Mouse (Mus musculus): ENCODE data around the gene Csrp1.

- peak in 1 of 2 experiments; percentile 46; a peak in 1 of 4 replicates for TF ChIP-seq POLR2A (IDR thresholded peaks at IDR 0.05; ENCODE audit: control insufficient read depth in 1 of 2, insufficient read depth in 1 of 2, low read depth in 1 of 2, low read length in 2 of 2, poor library complexity in 1 of 2)
- TF ChIP-seq ZKSCAN1 (IDR thresholded peaks at IDR 0.05; ENCODE audit: low read depth, low read length), result no peak
- TF ChIP-seq MAX (IDR thresholded peaks at IDR 0.05; ENCODE audit: low read length), result no peak
- TF ChIP-seq CTCF (IDR thresholded peaks at IDR 0.05 in 2 of 3, conservative IDR thresholded peaks at IDR 0.05 in 1 of 3; ENCODE audit: control insufficient read depth in 1 of 3, insufficient read depth in 1 of 3, low read depth in 2 of 3, low read length in 3 of 3, poor library complexity in 1 of 3, severe bottlenecking in 1 of 3), result no peak; a peak in 1 of 6 replicates
Observed at GRCm38 (mm10) chr1:135686792-135687510, 32.9 kb upstream of the Csrp1 start.

Measured in MEL (cell line).